Mouse (Mus musculus) induced T-regulatory cell, adult 2 months (primary cell): ENCODE results near the gene Rbl1.
"Not testable (repeated sequence)": the region's sequence is repeated elsewhere in the genome, so short reads cannot be mapped to it uniquely, and the experiment has no call there.

ENCODE experiments used
- DNase-seq: peaks from one replicate; pipeline ENCODE4 v3.0.0-alpha.2; 2012; ENCODE audit warnings: low read depth

The Rbl1 gene

DNA sequence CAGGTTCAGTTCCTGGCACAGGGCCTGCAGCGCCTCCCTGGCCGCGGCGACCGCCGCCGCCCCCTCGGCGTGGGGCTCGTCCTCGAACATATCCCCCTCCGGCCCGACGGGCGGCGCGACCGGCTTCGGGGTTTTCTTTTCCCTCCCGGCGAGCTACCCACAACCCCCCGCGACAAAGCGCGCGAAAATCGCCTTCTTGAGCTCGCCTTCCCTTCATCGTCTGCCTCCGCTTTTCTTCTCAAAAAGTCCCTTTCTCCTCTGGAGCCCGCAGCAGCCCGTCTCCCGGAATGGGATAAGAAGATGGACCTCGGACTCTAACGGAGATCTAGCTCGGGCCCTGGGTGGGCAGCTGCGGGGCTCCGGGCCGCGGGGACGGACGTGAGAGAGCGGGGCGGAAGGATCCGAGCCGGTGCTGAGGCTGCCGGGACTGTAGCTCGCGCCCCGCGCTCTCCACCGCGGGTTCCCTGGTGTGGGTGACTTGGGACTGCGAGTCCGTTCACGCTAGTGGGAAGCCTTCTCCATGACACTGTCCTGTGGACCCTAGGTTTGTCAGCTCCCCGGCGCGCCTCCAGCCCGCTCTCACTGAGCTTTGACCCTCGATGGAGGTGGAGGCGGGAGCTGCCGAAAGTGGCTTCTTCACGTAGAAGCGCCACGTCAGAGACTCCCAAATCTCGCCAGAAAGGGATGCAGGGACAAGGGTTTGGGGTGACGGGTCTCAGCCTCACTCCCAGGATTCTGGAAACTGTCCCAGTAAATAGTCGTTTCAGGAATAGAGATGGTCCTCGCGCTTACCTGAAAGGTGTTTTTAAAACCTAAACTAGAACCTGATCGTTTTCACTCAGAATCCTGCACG lies at the start of gene Rbl1:
TSS of gene Rbl1 (minus strand) at position 169 of the 853 bp plus-strand sequence.
- DNase-seq, result peak; percentile 98

DNA sequence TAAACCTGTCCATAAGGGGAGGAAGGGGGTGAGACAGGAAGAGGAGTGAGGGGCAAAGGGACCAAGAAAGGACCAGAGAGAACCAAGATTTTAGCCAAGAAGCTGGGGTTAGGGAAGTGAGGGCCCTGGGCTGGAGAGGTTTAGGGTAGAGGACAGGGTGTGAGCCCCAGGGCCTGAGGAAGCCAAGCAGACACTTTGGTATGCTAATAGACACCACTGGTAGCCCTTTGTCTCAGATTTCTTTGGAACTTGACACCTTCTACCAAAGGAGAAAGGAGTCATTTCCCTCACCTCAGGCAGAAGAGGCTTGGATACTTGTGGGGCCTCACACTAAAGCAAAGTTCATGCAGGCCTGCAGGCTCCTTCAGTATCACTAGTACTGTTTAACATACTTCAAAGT lies 43.8 kb upstream of the Rbl1 start:
- DNase-seq, result no peak

DNA sequence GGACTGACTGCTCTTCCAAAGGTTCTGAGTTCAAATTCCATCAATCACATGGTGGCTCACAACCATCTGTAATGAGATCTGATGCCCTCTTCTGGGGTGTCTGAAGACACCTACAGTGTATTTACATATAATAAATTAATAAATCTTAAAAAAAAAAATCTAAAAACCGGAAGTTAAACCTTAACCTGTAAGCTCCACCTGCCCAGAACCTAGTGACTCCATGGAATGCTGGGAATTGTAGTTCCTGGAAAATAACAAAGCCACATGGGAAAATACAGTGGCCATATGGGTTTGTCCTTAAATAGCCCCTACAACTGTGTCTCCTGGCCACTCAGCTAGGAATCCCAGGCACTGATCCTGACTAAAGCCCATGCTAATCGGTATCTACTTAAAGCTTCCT lies 41.3 kb upstream of the Rbl1 start:
- no peak for DNase-seq

DNA sequence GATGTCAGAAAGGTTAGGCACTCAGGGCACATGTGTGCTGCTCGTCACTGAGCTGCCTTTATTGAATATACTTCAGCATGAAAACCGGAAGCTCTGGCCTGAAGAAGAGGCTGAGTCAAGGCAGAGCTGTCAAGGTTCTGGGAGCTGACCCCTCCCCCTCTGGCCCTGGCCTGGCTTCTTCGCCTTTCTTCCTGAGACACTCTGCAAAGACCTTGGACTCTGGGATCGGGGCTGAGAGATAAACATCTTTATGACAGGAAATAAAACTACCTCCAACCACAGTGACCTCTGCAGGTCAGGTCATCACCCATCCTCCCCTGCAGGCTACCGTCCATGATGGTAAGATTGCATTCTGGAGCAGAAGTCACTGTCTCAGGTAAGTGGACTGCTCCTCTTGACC lies 40.7 kb upstream of the Rbl1 start:
- peak; percentile 17 for DNase-seq

DNA sequence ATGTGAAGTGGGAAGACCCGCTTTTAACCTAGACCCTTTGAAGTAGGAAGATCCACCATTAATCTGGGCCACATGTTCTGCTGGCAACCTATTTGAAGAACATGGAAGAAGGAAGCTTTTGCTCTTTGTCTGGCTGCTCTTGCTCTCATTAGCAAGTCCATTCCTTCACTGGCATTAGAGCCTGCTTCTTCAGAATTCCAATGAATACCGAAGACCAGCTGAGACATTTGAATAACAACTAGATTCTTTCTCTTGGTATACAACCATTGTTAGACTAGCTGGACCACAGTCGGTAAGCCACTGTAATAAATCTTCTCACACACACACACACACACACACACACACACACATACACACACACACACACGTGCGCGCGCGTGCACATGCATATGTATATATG lies 31.6 kb upstream of the Rbl1 start:
- no peak for DNase-seq

DNA sequence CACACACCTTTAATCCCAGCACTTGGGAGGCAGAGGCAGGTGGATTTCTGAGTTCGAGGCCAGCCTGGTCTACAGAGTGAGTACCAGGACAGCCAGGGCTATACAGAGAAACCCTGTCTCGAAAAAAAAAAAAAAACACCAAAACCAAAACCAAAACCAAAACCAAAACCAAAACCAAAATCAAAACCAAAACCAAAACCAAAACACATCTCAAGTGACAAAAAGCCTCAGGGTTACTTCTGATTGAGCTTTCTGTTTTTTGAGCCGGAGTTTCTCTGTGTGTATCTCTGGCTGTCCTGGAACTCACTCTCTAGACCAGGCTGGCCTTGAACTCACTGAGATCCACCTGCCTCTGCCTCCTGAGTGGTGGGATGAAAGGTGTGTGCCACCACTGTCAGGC lies 17.6 kb upstream of the Rbl1 start:
- DNase-seq, result peak; percentile 58

DNA sequence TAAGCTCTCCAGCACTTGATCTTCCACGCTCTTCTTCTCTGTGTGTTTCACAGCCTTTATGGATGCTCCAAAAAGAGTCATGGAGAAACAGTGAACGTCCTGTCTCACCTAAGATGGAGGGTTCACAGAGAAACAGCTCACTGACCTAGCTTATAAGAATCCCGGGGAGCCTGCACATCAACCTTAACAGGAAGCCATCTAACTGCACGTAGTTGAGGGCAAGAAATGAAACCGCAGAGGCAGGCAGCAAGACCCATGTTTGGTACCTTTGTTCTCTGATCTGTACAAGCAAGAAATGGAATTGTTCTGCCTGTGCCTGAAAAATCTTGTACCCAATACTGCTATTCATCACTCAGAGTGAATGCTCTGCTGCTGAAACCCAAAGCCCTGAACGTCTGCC lies 15.8 kb upstream of the Rbl1 start:
- DNase-seq, result peak; percentile 53

DNA sequence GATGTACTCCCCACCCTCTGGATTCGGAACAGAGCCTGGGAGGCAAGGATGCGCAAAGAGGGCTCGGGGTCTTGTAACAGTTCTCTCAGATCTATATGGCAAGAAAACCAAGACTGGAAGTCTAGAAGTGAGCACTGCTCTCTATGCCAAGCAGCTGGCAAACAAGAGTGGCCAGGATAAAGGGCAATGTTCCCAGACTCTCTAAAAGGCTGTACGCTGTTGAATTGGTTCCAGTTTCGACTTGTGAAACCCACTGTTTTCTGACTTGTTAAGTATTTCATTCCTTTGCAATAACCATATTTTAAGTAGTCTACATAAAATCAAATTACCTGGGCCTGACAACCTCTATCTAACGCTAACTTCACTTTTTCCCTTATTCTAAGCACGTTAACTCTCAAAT lies 7.4 kb upstream of the Rbl1 start:
- DNase-seq, result no peak

DNA sequence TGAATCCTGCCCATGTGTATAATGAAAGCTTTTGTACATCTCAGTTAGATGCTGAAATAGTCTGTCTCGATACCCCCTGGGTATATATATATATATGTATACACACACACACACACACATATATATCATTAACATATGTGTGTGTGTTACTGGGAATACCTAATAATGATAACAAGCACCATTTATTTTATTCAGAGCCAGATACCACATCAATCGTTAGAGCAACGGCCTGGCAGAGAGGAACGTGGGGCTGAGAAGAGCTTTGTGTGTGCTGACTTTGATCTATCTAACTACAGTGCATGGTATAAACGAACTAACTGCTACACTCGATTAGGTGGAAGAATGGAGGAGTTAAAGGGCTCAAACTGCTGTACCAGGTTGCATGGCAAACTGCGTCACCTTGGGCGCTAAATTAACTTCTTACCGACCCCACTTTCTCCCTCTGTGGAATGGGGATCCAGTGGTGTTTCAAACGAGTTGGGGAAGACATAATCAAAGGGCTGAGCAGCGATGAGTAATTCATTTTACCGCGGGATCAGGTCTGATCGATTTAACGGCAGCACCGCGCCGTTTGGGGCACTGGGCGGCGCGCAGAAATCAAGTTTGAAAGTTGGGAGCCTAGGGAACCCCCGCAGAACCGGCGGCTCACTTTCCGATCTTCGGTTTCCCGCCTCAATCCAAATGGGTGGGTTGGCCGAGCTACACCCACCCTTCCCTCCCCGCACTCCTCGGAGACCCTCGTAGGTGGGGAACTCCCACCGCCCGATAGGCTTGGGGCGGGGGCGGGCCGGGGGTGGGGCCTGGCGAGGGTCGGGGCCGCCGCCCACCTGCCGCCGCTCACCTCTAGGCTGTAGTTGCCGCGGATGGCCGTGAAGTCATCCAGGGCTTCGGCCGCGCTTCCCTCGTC lies 622 bp downstream of the Rbl1 start:
- DNase-seq, result peak; percentile 83

DNA sequence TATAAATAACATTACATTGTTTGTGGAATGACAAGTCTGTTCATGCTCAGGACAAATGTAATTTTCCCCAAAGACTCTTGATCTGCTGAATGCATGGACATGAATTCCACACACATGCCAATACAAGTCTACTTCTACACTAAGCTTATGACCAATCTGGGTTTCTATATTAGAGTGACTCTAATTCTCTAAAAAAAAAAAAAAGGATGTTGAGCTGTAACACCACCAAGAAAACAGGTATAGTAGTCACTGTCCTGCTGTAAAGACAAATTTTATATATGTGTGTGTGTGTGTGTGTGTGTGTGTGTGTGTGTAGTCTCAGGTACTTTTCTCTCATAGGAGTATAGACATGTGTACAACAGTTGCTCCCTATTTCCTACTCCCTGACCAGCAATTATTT lies 1.3 kb downstream of the Rbl1 start:
- peak; percentile 42 for DNase-seq

DNA sequence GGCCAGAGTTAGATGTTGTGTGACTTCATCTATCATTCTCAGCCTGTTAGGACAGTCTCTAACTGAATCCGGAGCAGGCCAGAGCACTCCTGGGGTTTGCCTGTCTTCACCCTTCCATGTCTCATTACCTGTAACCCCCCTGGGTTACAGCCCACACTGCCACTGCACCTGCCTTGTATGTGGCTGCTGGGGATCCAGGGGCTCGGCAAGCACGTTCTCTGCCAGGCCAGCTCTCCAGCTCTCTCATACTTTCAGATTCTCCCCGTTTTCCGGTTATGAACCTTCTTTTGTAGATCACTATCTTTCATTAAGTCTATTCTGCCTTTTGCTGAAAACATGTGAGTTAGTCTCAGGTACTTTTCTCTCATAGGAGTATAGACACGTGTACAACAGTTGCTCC lies 2.0 kb downstream of the Rbl1 start:
- DNase-seq, result peak; percentile 70

DNA sequence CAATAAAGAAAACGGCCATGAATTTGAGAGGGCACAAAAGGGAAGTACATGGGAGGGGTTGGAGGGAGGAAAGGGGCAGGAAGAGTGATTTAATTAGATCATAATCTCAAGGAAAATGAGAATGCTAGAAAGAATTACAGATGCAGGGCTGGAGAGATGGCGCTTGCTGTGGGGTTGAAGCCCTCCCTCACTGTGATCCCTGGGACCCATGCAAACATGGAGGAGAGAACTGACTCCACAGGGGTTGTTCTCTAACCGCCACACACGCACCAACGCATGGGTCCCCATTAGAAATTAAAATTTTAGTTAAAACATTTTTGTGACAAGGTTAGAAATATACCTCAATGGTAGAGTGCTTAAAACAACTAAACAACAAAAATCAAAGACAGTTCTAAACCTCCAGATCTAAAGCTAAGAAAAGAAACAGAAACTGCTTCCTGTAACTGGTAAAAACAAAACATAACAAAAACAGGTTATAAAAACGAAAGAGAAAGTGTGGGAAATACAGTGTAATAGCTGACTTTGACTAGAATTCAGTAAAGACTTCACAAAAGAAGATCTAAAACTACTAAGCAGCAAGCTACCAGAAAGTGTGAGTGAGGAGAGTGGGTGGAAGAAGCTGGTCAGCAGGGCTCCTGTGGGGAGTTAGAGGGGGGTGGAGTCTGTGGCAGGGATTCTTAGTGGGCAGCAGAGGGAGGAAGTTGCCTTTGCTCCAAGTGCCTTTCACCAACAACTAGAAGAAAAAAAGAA lies 3.1 kb downstream of the Rbl1 start:
- DNase-seq, result peak; percentile 82

DNA sequence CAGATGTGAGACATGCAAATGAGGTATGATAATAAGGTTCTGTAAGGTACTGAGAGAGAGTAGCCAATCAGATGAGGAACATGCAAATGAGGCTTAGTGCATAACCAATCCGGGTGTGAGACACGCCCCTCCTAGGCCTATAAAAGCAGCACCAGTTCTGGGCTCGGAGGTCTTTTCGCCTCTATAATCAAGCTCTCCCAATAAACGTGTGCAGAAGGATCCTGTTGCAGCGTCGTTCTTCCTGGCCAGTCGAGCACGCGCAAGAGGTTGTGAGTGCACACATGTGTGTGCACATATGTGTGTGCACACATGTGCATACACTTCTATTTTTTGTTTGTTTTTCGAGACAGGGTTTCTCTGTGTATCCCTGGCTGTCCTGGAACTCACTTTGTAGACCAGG lies 5.9 kb downstream of the Rbl1 start:
- not testable (repeated sequence) for DNase-seq

DNA sequence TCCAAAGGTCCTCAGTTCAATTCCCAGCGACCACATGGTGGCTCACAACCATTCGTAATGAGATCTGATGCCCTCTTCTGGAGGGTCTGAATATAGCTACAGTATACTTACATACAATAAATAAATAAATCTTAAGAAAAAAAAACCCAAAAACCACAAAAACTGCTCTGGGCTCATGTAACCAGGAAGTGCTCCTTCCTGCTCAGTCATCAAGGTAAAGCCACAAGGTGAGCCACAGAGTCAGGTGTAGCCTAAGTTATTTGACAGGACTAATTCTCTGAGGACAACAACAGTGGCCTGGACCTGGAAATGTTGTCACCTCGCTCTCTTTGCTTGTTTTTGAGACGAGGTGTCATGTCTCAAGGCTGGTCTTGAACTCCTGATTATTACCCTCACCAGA lies 13.7 kb downstream of the Rbl1 start:
- DNase-seq, result peak; percentile 61

DNA sequence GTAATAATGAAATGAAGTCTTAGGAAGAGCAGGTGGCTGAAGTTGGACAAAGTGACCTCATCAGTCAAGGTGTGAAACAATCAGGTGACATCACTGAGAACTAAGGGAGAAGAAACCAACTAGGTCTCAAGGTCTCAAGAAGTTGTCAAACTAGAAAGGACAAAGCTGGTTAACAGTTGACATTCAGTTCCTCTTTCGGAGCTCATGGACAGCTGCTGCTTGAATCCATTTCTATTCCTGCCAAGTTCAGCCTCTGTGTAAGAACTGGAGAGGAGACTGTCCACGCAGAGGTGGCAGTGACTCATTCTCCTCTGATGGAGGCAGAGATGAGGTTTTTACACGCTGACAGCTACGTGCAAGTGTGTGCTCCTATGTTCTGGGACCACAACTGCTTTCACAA lies 17.1 kb downstream of the Rbl1 start:
- DNase-seq, result no peak

DNA sequence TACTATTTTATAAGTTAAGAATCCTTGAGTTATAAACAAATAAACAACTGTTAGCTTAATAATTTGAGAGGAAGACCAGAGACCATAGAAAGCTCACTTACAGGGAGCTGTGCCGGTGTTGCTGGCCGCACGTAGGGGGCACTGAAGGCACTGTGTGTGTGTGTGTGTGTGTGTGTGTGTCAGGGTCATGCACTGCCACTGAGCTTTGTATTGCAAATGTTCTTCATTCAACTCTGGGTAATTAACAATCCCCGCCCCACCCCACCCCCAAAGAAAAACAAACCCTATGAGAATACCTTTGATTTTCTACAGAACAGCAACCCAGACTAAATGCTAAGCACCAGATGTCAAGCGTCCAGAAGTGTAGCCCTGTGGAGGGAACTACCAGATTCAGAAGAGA lies 17.8 kb downstream of the Rbl1 start:
- no peak for DNase-seq

DNA sequence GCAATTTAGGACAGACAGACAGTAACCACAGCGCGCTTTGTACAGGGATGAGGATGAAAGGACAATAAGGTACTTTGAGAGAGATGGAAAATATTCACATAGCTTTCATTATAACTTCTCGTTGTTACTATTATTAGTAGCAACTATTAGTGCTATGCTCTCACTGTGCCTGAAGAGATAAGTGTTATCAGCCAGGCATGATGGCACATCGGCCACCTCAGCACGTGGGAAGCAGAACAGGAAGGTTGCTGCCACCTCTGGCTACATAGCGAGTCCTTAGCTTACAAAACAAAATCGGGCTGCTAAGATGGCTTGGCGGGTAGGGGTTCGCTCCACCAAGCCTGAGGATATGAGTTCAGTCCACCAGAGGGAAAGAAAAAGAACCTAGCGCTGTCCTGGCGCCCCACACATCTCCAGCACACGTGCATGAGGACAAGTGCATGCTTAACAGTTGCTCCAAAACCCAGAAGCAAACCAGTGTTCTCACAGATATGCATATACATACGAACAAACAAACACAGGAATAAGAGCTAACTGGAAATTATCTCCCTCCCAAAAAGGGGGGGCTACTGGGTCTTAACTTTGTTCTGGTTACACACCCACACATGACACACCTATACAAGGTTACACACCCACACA lies 19.2 kb downstream of the Rbl1 start:
- DNase-seq, result no peak

DNA sequence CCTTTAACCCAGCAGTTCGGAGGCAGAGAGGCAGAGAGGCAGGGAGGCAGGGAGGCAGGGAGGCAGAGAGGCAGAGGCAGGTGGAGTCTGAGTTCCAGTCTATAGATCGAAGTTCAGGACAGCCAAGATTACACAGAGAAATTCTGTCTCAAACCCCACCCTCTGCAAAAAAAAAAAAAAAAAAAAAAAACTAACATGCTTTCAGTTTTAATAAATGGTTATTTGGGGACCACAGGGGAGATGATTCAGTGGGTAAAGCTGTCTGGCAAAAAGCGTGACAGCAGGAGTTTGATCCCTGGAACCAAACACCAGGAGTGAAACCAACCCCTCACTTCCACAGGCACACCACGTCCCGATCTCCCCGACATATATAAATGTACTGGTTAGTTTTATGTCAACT lies 26.2 kb downstream of the Rbl1 start:
- no peak for DNase-seq

DNA sequence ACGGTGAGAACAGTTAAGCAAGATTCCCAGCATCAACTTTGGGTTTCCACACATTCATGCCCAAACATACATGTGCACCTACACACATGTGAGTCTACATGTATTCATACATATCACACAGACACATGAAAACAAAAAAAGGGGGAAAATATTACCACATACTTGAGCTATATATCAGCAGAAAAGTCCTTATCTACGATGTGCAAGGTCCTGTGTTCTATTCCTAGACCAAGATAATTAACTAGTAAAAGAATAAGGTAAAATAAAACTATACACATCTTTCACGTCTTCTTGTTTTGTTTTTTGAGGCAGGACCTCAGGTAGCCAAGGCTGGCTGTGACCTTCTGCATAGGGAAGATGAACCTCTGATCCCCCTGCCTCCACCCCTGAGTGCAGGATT lies 28.1 kb downstream of the Rbl1 start:
- no peak for DNase-seq

DNA sequence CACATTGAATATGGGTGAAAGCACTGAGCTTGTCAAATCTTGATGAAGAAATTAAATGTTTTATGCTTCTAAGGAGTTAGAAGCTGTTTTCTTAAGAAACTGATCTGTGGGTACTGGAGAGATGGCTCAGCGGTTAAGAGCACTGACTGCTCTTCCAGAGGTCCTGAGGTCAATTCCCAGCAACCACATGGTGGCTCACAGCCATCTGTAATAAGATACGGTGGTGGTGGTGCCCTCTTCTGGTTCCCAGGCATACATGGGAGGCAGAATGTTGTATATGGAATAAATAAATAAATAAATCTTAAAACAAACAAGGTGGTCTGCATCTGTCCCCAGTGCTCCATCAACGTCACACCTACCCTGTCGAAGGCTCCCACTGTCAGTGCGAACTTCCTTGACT lies 29.9 kb downstream of the Rbl1 start:
- no peak for DNase-seq

DNA sequence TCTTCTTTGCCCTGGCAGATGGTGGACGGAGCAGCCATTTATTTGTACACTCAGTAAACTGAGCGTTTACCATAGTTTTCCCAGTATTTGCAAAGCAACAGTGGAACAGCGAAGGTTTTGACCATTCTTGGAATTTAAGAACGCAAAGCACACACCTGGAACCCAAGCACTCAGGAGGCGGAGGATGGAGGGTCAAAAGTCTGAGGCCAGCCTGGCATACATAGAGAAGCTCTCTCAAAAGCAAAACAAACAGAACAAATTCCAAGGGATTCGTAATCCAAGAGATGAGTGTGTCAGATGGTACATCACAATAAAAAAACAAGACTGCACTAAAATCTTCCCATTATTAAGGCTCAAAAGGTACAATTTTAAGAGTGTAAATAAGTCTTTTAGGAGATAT lies 30.8 kb downstream of the Rbl1 start:
- no peak for DNase-seq

DNA sequence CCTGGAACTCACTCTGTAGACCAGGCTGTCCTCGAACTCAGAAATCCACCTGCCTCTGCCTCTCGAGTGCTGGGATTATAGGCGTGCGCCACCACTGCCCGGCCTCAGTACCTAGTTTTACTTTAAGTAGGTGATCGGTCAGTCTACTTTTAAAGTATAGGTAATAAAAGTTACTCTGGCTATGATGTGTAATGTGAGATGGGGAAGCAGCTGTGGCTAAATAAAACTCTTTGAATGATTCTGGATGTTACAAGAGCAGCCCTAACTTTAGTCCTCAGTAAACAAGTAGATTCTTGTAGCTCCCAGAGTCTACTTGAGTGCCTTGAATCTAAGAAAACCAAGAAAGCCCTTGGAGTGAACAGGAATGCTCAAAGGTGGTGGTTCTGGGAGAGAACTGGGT lies 31.4 kb downstream of the Rbl1 start:
- no peak for DNase-seq
